Mouse (Mus musculus): ENCODE measurements at regions not wholly inside any gene's neighbourhood (a gene's known extent, or its start where the extent isn't known, plus 50 kb on each side); places are given as distances from the start of the nearest gene placed in this dataset.

- DNase-seq = no peak
Measured at GRCm38 (mm10) chr16:95929700-95930435, 60.9 kb downstream of the Psmg1 start.

GRCm38 (mm10) chr16:95928290-95929260 is 62.2 kb downstream of the Psmg1 start:
- no peak for DNase-seq

GRCm38 (mm10) chr16:95926558-95926957 is 64.2 kb downstream of the Psmg1 start:
- DNase-seq = no peak

GRCm38 (mm10) chr16:95924716-95925115 is 66.0 kb downstream of the Psmg1 start:
- no peak for DNase-seq

- no peak for DNase-seq
Measured at GRCm38 (mm10) chr16:95923991-95924390, 66.8 kb downstream of the Psmg1 start.

- no peak for DNase-seq
Measured at GRCm38 (mm10) chr16:95922369-95922934, 68.3 kb downstream of the Psmg1 start.

- DNase-seq = no peak
Measured at GRCm38 (mm10) chr16:95921169-95921568, 69.6 kb downstream of the Psmg1 start.

- DNase-seq = no peak
Measured at GRCm38 (mm10) chr16:95918651-95919425, 71.9 kb downstream of the Psmg1 start.

- DNase-seq = no peak
Measured at GRCm38 (mm10) chr16:95917635-95918407, 72.9 kb downstream of the Psmg1 start.

- no peak for DNase-seq
Measured at GRCm38 (mm10) chr16:95913879-95914278, 76.9 kb downstream of the Psmg1 start.

- no peak for DNase-seq
Measured at GRCm38 (mm10) chr16:95904531-95905165, 86.1 kb downstream of the Psmg1 start.

GRCm38 (mm10) chr16:95903383-95903913 is 87.3 kb downstream of the Psmg1 start:
- DNase-seq = no peak

- DNase-seq = no peak
Measured at GRCm38 (mm10) chr16:95902177-95902576, 88.6 kb downstream of the Psmg1 start.

- no peak for DNase-seq
Measured at GRCm38 (mm10) chr16:95901388-95901787, 89.4 kb downstream of the Psmg1 start.

- DNase-seq = no peak
Measured at GRCm38 (mm10) chr16:95900181-95900580, 90.6 kb downstream of the Psmg1 start.

GRCm38 (mm10) chr16:95899672-95900071 is 91.1 kb downstream of the Psmg1 start:
- no peak for DNase-seq

- no peak for DNase-seq
Measured at GRCm38 (mm10) chr16:95897843-95898242, 92.9 kb downstream of the Psmg1 start.

- DNase-seq = no peak
Measured at GRCm38 (mm10) chr16:95896126-95896525, 94.6 kb downstream of the Psmg1 start.

- DNase-seq = no peak
Measured at GRCm38 (mm10) chr16:95893534-95894290, 97.0 kb downstream of the Psmg1 start.

GRCm38 (mm10) chr16:95892356-95892755 is 98.4 kb downstream of the Psmg1 start:
- no peak for DNase-seq

Data from cerebellum, adult 18-20 months (tissue).